Mouse (Mus musculus) gastrocnemius, postnatal 4 days (tissue): Measurements from ENCODE around the gene Sf3a2. TPM values are rescaled to one million over a fixed set of nuclear protein-coding genes. Genes with fewer than 3 reads are reported as not detected.
A peak's percentile ranks its signal among the peaks of the same experiment; 100 is the strongest.
"Not testable (repeated sequence)": the region's sequence is repeated elsewhere in the genome, so short reads cannot be mapped to it uniquely, and the experiment has no call there.

Source experiments
- DNase-seq, 2 experiments: peaks; one replicate each; pipeline ENCODE4 v3.0.0; 2021 to 2022; ENCODE audit warnings: low spot score in 2 of 2, mixed read lengths in 2 of 2
- total RNA-seq, 2 experiments: library from RNA; stranded (reverse); gene quantifications; 2 replicates each; pipeline ENCODE4 v1.2.3; 2021

Sf3a2 gene
- total RNA-seq, 2 experiments from 2014 or later, result 47.1 to 55.8 TPM

DNA sequence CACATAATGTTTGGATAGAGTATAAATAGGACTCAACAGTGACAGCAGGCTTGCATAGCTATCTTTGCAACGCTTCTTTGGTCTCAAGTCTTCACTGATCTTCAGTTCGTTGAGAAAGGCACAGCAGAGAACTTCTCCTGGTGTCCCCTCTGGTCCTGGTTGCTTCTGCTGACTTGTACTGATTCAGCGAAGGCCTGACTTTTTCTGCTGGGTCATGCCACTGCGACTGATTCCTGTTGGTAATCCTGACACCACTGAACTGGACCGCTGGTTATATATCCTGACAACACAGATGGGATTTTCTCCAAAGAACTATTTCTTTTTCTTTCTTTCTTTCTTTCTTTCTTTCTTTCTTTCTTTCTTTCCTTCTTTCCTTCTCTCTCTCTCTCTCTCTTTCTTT, 24.5 kb downstream of the Sf3a2 start:
- DNase-seq, result no peak

- no peak for DNase-seq
Observed at GRCm38 (mm10) chr10:80823316-80823715, 25.3 kb downstream of the Sf3a2 start.

GRCm38 (mm10) chr10:80823847-80824643, 26.0 kb downstream of the Sf3a2 start:
- DNase-seq, result no peak

DNA sequence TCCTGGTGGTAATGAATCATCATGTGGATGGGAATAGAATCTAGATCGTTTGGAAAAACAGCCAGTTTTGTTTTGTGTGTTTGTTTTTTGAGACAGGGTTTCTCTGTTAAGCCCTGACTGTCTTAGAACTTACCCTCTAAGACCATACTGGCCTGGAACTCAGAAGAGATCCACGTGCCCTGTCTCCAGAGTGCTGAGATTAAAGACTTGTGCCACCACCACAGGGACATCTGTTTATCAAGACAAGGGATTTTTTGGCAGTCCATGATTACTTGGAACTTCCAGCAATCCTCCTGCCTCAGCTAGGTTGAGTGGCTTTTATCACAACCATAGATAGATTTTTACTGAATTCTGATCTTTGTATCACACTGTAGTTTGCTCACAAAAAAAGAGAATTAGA, 26.8 kb downstream of the Sf3a2 start:
- no peak for DNase-seq

GRCm38 (mm10) chr10:80826151-80827062, 28.4 kb downstream of the Sf3a2 start, which contains the start of gene Oaz1:
Gene Oaz1, plus strand, starts transcription at chr10:80826656.
- peak; percentile 95 to 97 for DNase-seq

DNA sequence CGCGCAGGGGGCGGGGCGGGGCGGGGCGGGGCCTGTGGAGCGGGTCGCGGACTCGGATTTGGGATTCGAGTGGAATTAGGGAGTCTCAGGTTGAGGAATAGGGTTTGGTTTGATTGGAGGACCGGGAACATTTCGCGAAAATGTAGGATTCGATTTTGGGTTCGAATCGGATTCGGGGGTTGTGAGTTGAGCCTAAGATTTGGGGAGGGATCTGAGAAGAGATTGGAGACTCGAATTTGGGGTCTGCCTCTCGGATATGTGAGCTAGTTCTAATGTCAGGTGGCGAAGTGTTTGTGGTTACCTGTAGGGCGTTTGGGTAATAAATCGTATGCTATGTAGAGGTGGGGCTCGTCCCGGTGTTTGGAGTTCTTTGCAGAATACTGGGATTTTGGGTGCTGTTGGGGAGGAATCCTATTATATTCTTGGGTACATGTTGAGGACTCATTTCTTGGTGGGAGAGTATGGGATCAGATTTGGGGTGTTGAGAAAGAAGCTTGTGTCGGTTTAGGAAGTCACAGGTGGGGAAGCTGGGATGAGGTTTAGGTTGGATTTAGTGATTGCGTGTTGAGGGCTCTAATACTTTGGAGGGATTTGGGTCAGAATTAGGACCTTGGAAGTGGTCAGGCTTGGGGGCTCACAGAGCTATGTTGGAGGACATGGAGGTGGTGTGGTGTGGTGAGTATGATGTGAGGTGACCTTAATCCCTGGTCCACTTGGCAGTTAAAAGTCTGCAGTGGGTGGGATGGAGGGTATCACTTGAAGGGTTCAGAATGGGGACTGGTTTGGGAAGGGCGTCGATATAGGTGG, 29.3 kb downstream of the Sf3a2 start:
- DNase-seq, result no peak

DNA sequence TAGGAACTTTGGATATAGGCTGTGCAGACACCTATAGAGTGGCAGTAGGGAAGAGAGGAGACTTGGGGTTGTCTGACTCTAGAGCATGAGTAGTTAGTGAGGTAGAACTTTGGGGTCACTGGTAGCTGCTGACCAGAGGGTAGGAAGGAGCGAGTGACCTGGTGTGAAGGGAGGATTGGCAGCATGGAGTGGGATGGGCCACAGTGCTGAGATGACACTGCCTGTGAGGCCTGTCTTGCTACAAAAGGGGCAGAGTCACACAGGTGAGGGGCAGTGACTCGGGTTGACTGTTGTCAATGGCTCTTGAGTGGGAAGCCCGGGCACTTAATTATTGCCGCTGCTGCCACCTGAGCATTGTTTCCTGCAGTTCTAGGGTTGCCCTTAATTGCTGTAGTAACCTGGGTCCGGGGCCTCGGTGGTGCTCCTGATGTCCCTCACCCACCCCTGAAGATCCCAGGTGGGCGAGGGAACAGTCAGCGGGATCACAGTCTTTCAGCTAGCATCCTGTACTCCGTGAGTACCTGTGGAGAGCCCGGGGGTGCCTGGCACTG, 29.9 kb downstream of the Sf3a2 start:
- no peak for DNase-seq

GRCm38 (mm10) chr10:80828587-80828986, 30.6 kb downstream of the Sf3a2 start:
- DNase-seq, result not testable (repeated sequence)

DNA sequence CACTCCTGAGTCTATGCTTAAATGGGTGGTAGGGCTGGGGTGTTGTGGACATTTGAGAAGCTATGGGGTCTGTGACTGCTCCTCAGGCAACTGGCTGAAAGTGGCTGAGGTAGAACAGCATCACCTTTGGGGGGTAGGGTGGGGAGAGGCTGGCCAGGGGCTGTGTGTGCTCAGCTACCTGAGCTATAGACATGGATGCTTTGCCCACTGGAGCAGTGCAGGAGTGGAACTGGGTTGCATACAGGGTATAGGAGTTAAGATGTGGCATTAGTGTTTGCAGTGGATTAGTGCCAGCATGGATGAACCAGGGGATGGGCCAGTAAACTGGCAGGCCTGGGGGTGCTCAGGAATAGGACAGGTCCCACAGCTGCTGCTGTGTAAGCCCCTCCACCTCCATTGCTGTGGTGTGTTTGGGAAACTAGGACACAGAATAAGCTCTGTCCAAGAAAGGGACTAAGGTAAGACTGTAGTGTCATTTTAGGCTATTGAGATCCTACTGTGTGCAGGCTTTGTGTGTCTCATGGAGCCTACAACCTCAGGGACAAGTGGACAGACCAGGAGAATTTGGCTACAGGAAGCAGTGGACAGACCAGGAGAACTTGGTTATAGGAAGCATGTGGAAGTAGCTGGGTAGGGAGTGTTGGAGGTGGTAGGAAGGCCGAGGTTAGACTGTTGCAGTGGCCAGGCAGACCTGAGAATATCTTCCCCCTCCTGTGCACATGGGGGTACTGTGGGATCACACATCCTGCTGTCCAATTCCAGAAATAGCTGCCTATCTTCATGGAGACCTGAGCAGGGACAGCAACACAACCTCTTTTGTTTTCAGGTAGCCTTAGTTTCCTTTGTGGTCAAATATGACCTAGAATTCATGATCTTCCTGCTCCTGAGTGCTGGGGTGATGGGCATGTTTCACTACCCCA, 31.6 kb downstream of the Sf3a2 start:
- no peak for DNase-seq

GRCm38 (mm10) chr10:80831136-80831535, 33.1 kb downstream of the Sf3a2 start:
- DNase-seq, result no peak

DNA sequence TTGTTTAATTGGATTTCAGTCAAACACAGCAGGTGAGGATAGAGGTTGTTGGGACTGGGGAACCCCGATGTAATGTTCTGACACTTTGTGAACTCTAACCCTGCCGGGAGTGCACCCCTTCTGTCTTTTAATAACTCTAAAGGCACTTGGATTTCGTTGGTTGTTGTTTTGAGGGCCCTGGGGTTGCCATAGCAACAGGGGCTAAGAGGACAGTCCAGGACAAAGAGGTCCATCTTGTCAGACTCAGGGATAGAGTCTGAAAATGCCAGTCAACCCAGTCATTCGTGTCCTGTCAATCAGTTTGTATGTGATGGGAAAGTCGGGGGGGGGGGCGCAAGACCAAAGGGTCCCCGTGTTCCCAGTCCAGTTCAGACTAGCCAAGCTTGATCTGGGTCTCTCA, 34.8 kb downstream of the Sf3a2 start:
- DNase-seq, result no peak

GRCm38 (mm10) chr10:80835617-80836016, 37.6 kb downstream of the Sf3a2 start:
- no peak for DNase-seq

- DNase-seq, result no peak
Observed at GRCm38 (mm10) chr10:80836949-80837379, 39.0 kb downstream of the Sf3a2 start.

- DNase-seq, result no peak
Observed at GRCm38 (mm10) chr10:80837827-80838226, 39.8 kb downstream of the Sf3a2 start.

DNA sequence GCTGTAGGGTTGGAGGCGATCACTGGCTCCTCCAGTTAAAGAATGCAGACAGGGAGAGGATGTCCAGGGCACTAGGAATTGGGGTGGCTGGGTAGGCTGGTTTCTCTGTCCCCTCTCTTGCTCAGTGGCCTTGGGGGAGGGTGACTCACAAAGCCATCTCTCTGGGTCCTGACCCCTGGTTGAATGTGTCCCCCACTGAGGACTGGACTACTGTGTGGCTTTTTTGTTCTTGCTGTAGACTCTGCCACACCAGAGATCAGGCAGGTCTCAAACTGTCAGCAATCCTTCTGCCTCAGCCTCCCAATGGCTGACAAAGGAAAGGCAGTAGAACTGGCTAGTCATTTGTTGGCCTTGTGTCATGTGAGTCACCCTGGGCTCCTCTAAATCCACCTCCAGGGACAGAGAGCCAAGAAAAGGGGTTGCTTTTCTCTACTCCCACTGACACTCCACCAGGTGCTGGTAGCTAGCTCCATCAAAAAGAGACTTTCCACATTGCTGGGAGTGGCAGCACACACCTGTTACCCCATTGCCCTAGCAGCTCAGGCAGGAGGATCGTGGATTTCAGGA, 40.4 kb downstream of the Sf3a2 start:
- no peak for DNase-seq

- DNase-seq, result no peak
Observed at GRCm38 (mm10) chr10:80839848-80840247, 41.9 kb downstream of the Sf3a2 start.

DNA sequence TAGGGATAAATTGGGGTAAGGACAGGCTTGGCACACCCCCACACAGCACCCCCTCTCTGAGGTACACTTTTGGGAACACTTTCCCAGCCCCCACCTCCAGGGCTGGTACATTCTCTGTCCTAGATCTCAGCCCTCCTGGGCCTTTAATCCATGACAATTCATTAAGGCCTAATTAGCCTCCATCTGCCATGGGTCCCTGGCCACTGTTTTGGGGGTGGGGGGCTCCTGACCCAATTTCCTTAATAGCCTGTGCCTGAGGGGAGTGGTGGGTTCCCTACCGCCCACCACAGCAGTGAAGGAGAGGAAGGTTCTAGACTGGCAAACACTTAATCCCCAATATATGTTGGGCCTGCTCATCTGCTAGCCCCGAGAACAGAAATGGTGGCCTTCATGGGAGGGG, 43.7 kb downstream of the Sf3a2 start:
- DNase-seq, result no peak

DNA sequence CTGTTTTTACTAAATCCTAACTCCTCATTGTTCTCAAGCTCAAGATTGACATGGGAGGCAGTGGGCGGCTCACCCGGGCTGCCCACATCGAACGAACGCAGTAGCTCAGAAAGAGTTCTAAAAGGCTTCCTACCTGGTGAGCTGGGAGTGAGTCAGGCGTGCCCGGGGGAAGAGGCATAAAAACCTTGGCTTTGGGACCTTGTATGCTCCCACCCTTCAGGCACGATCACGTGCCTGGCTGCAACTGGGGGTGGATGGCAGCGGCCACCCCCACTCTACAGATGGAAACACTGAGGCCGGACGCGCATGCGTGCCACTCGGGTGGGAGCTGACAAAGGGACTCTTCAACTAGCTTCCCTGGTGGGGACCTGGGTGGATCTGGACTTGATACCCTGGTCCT, 44.3 kb downstream of the Sf3a2 start:
- no peak for DNase-seq

GRCm38 (mm10) chr10:80843087-80843930, 45.3 kb downstream of the Sf3a2 start:
- DNase-seq, result no peak
